Mouse (Mus musculus): ENCODE measurements at regions not wholly inside any gene's neighbourhood (a gene's known extent, or its start where the extent isn't known, plus 50 kb on each side); places are given as distances from the start of the nearest gene placed in this dataset.

DNA sequence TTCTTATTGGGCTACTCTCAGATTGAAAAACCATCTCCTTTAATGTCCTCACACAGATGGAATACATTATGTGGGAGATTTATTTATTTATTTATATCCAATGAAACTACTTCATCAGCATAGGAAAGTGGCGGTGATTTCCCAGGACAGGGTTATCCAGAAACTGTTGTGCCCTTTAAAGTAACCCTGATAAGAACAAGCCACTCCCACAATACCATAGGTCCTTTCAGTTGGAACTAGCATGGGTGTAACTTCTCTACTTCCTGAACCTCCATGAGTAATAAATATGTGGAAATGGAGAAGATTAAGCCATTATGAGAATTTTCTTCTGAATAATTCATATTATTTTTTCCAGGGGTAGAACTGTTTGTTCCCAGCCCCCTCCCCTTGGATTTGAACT is 52.7 kb upstream of the Jag1 start:
- H3K4me1 ChIP-seq (replicated peaks) = no peaks in the 10 kb centered on the region
- no peaks in the 10 kb centered on the region for H3K36me3 ChIP-seq
- no peaks in the 10 kb centered on the region for H3K9me3 ChIP-seq
- H3K27ac ChIP-seq = no peak overlapping the region
- H3K4me2 ChIP-seq (replicated peaks) = no peak overlapping the region
- no peak overlapping the region for H3K4me3 ChIP-seq (replicated peaks)
- ATAC-seq = no peak
- 91% methylated on average over 1 of the region's 1 CpGs for WGBS
- no peaks in the 10 kb centered on the region for H3K27me3 ChIP-seq
- no peak overlapping the region for H3K9ac ChIP-seq (replicated peaks)

DNA sequence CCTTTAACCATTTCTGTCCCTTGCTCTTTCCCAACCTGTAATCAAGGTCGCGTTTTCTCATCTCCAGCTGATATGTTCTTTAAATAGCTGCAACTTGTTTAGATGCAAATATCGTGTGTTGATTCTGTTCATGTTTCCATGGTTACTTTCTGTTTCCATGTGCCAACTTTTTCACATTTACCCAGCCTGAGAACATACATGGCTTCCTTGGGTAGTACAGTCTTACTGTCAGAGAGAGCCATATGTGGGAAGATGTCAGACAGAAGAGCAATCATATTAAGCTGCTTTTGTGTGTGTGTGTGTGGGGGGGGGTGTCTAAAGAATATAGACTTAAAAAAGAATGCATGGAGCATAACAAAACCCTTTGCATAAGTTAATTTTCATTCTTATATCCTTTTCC is 52.2 kb upstream of the Jag1 start:
- Histone ChIP-seq H3K27ac (no peak overlapping the region), H3K27me3 (no peaks in the 10 kb centered on the region), H3K36me3 (no peaks in the 10 kb centered on the region), H3K9ac (replicated peaks) (no peak overlapping the region), H3K4me2 (replicated peaks) (no peak overlapping the region), H3K4me1 (replicated peaks) (peaks cover 4% of the 10 kb centered on the region; the same call in 1 of the 2 replicates), H3K9me3 (no peaks in the 10 kb centered on the region), H3K4me3 (replicated peaks) (no peak overlapping the region)
- no peak for ATAC-seq
- 86% methylated on average over 3 of the region's 3 CpGs for WGBS
